ENCODE assay signal across 8 mouse cellular contexts in the genomic region with DNA sequence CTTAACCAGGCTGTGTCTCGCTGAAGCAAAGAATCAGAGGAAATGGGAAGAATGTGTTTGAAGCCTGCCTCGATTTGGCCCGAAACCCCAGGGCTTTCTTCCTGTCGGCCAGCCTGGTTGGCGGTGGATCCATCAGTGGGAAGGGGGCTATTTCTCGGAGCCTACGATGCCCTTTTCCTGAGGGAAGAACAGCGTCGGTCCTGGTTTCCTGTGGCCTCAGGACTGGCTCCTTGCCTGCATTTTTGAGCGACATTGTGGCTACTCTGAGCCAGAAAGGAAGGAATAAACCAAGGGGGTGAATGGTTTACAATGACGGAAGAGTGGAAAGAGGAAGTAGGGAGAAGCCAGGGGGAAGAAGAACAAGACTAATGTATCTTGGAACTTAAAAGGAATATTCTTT. TPM values are rescaled to one million over a fixed set of nuclear protein-coding genes. Genes with fewer than 3 reads are reported as not detected.
DNase-seq lines count a peak whose midpoint lies in the region; ATAC-seq and TF ChIP-seq lines count a peak whose summit lies in the region.

No protein-coding gene starts in this region.

- H3K9me3 ChIP-seq in midbrain, embryonic 13.5 days = peaks cover 5% of the 10 kb centered on the region
- no peaks in the 10 kb centered on the region; the same call in 1 of the 2 replicates for H3K9me3 ChIP-seq in midbrain, embryonic 10.5 days (replicated peaks)
- no peaks in the 10 kb centered on the region for H3K9me3 ChIP-seq in lung, postnatal 0 days (ENCODE audit: low read length)

- H3K9ac ChIP-seq in midbrain, embryonic 13.5 days (replicated peaks) = no peak overlapping the region
- H3K9ac ChIP-seq in lung, postnatal 0 days (replicated peaks; ENCODE audit: low read depth) = no peak overlapping the region

- DNase-seq in midbrain, embryonic 10.5 days (ENCODE audit: low spot score) = no peak
- DNase-seq in heart, adult 8-10 months (ENCODE audit: low spot score) = peak; percentile 24
- peak; percentile 35 to 38 for DNase-seq in kidney, adult 8-10 months
- DNase-seq in lung, postnatal 0 days (ENCODE audit: low spot score) = peak; percentile 71
- DNase-seq in frontal cortex, postnatal 14 days (ENCODE audit: low spot score in 2 of 2) = no peak
- no peak for DNase-seq in thymus, postnatal 4 days
- no peak for DNase-seq in thymus, postnatal 10 days (ENCODE audit: low spot score in 2 of 2)

- ATAC-seq in midbrain, embryonic 13.5 days = no peak
- ATAC-seq in lung, postnatal 0 days = peak; percentile 79

- H3K27ac ChIP-seq in midbrain, embryonic 13.5 days = peak overlapping the region; percentile 57
- no peak overlapping the region for H3K27ac ChIP-seq in midbrain, embryonic 10.5 days (replicated peaks)
- peak overlapping the region; percentile 71 for H3K27ac ChIP-seq in lung, postnatal 0 days (ENCODE audit: low read length)

- 65% methylated on average over 11 of the region's 11 CpGs for WGBS in midbrain, embryonic 13.5 days
- WGBS in midbrain, embryonic 10.5 days = 74% methylated on average over 11 of the region's 11 CpGs
- WGBS in lung, postnatal 0 days = 26% methylated on average over 11 of the region's 11 CpGs

- no peaks in the 10 kb centered on the region for H3K4me1 ChIP-seq in midbrain, embryonic 13.5 days (replicated peaks)
- no peaks in the 10 kb centered on the region for H3K4me1 ChIP-seq in midbrain, embryonic 10.5 days
- peaks cover 4% of the 10 kb centered on the region; the same call in 1 of the 2 replicates for H3K4me1 ChIP-seq in lung, postnatal 0 days (ENCODE audit: insufficient read depth, low read depth, low read length)

- TF ChIP-seq CTCF in lung, postnatal 0 days (IDR thresholded peaks at IDR 0.05) = no peak

- no peaks in the 10 kb centered on the region for H3K36me3 ChIP-seq in midbrain, embryonic 13.5 days
- no peaks in the 10 kb centered on the region for H3K36me3 ChIP-seq in midbrain, embryonic 10.5 days
- no peaks in the 10 kb centered on the region for H3K36me3 ChIP-seq in lung, postnatal 0 days (ENCODE audit: insufficient read depth, low read length)

- no peak for TF ChIP-seq EP300 in lung, postnatal 0 days (IDR thresholded peaks at IDR 0.05)

- H3K4me3 ChIP-seq in midbrain, embryonic 13.5 days (replicated peaks) = no peak overlapping the region
- no peak overlapping the region for H3K4me3 ChIP-seq in midbrain, embryonic 10.5 days
- 0 out of 2 replicates have a peak overlapping the region, but pooled peaks have one; percentile 3 for H3K4me3 ChIP-seq in lung, postnatal 0 days (ENCODE audit: low read depth, low read length)

- no peaks in the 10 kb centered on the region for H3K27me3 ChIP-seq in midbrain, embryonic 13.5 days
- H3K27me3 ChIP-seq in midbrain, embryonic 10.5 days (ENCODE audit: low read depth, poor library complexity, severe bottlenecking) = no peaks in the 10 kb centered on the region
- no peaks in the 10 kb centered on the region for H3K27me3 ChIP-seq in lung, postnatal 0 days (replicated peaks; ENCODE audit: insufficient read depth, low read length)

- peak overlapping the region; percentile 17 for H3K4me2 ChIP-seq in midbrain, embryonic 13.5 days (replicated peaks)
- peak overlapping the region; percentile 44 for H3K4me2 ChIP-seq in lung, postnatal 0 days (replicated peaks; ENCODE audit: low read depth, low read length)

RNA-seq across cellular contexts. Expression of a gene that starts 8.3 kb away (rescaled TPM):
- 4.5 and 4.6 TPM in 2 replicates for polyA plus RNA-seq in midbrain, embryonic 13.5 days (2015; fragmentation: Nextera tagmentation; extraction: Ambion mirVana)
- polyA plus RNA-seq in midbrain, embryonic 10.5 days (2016; fragmentation: Nextera tagmentation; extraction: Ambion mirVana) = 4.2 and 5.2 TPM in 2 replicates
- 1 to 10 TPM; 4.5 to 8.7 (median 6.3) TPM for total RNA-seq in heart, adult 8-10 months (2022)
- polyA plus RNA-seq in lung, postnatal 0 days (2015; fragmentation: Nextera tagmentation; extraction: Ambion mirVana) = 36.6 and 38.4 TPM in 2 replicates

RNA-seq across cellular contexts. Expression of a gene that starts 46.7 kb away (rescaled TPM):
- polyA plus RNA-seq in midbrain, embryonic 13.5 days (2015; fragmentation: Nextera tagmentation; extraction: Ambion mirVana) = 3.6 and 4.0 TPM in 2 replicates
- 5.9 and 7.0 TPM in 2 replicates for polyA plus RNA-seq in midbrain, embryonic 10.5 days (2016; fragmentation: Nextera tagmentation; extraction: Ambion mirVana)
- 1 to 10 TPM; 3.3 to 4.1 (median 3.7) TPM for total RNA-seq in heart, adult 8-10 months (2022)
- 14.7 and 17.0 TPM in 2 replicates for polyA plus RNA-seq in lung, postnatal 0 days (2015; fragmentation: Nextera tagmentation; extraction: Ambion mirVana)

RNA-seq across cellular contexts. Expression of a gene that starts 56.2 kb away (rescaled TPM):
- polyA plus RNA-seq in midbrain, embryonic 13.5 days (2015; fragmentation: Nextera tagmentation; extraction: Ambion mirVana) = 6.2 and 6.8 TPM in 2 replicates
- 19.4 and 21.6 TPM in 2 replicates for polyA plus RNA-seq in midbrain, embryonic 10.5 days (2016; fragmentation: Nextera tagmentation; extraction: Ambion mirVana)
- total RNA-seq in heart, adult 8-10 months (2022) = under 1 TPM; 0.59 to 0.86 (median 0.67) TPM
- 1.6 and 1.9 TPM in 2 replicates for polyA plus RNA-seq in lung, postnatal 0 days (2015; fragmentation: Nextera tagmentation; extraction: Ambion mirVana)

Comparison
In these comparisons a context has a peak if more than half of its experiments do, and no peak if none do; other contexts are left out.
1. DNase-seq: peak in heart, adult 8-10 months (single experiment), kidney, adult 8-10 months (2 of 2) and lung, postnatal 0 days (single experiment); none in midbrain, embryonic 10.5 days (single experiment), frontal cortex, postnatal 14 days (0 of 2), thymus, postnatal 4 days (single experiment) and thymus, postnatal 10 days (0 of 2).